Mouse (Mus musculus) MEL (cell line): ENCODE data around the gene Spaca3.

Experiments used
- CHD2 ChIP-seq: IDR thresholded peaks from 2 replicates; pipeline ENCODE4 v1.6.1; 2011; ENCODE audit warnings: low read length, improper control_type of control experiment
- MAX ChIP-seq: IDR thresholded peaks from 2 replicates; pipeline ENCODE4 v1.6.1; 2011; ENCODE audit warnings: low read length, improper control_type of control experiment
- TCF12 ChIP-seq: IDR thresholded peaks from 2 replicates; pipeline ENCODE4 v1.6.1; 2014; ENCODE audit warnings: low read depth, mild to moderate bottlenecking, inconsistent platforms, low read length, improper control_type of control experiment, moderate library complexity

GRCm38 (mm10) chr11:80821794-80822193, 36.4 kb upstream of the Spaca3 start:
- TF ChIP-seq CHD2 (no peak), MAX (no peak), TCF12 (no peak)
